In the genomic region with DNA sequence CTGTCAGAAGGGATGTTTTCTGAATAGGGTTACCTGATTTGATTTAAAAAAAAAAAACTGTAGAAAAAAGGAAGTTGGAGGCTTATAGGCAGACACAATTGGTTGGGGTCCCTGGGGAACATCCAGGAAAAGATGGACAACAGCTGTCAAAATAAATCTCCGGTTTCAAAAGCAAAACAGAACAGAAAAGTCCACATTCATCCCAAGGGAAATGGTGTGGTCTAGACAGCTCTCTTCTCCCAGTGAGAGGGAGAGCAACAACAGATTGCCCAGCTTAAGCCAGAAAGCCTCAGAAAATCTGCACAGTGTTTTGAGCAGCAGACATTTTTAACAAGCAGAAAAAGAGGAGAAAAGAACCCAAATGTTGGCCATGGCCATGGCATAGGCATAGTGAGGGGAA, we compare ENCODE assay signal across 20 mouse cellular contexts.
DNase-seq lines count a peak whose midpoint lies in the region; ATAC-seq and TF ChIP-seq lines count a peak whose summit lies in the region.
"Had no signal": no experiment of that assay in that cellular context is flagged by ENCODE, and none has a peak within 500 bp of the region (broad histone marks: within the 10 kb centered on the region; RNA-seq: fewer than 3 reads in every experiment).

No protein-coding gene starts in this region.

- H3K4me3 ChIP-seq in midbrain, postnatal 0 days (ENCODE audit: low read depth, low read length): no peak overlapping the region
- H3K4me3 ChIP-seq in midbrain, embryonic 11.5 days (ENCODE audit: low read depth, low read length): no peak overlapping the region
- H3K4me3 ChIP-seq: embryonic facial prominence, embryonic 13.5 days; forebrain, embryonic 13.5 days; intestine, embryonic 15.5 days; limb, embryonic 12.5 days; liver, embryonic 13.5 days; lung, embryonic 15.5 days; neural tube, embryonic 13.5 days had no signal

- no peaks in the 10 kb centered on the region for H3K27me3 ChIP-seq in midbrain, postnatal 0 days (ENCODE audit: insufficient read depth, low read length)
- H3K27me3 ChIP-seq in midbrain, embryonic 11.5 days (ENCODE audit: control insufficient read depth, insufficient read depth, low read length): no peaks in the 10 kb centered on the region
- H3K27me3 ChIP-seq: embryonic facial prominence, embryonic 13.5 days; forebrain, embryonic 13.5 days; intestine, embryonic 15.5 days; limb, embryonic 12.5 days; liver, embryonic 13.5 days; lung, embryonic 15.5 days; neural tube, embryonic 13.5 days had no signal

- H3K9me3 ChIP-seq in midbrain, postnatal 0 days (ENCODE audit: low read length): no peaks in the 10 kb centered on the region
- H3K9me3 ChIP-seq in midbrain, embryonic 11.5 days (ENCODE audit: control insufficient read depth, low read length): no peaks in the 10 kb centered on the region
- H3K9me3 ChIP-seq: embryonic facial prominence, embryonic 13.5 days; forebrain, embryonic 13.5 days; G1E; intestine, embryonic 15.5 days; limb, embryonic 12.5 days; liver, embryonic 13.5 days; lung, embryonic 15.5 days; neural tube, embryonic 13.5 days had no signal

- H3K9ac ChIP-seq in midbrain, postnatal 0 days (replicated peaks; ENCODE audit: low read length, poor library complexity, severe bottlenecking): no peak overlapping the region
- H3K9ac ChIP-seq in midbrain, embryonic 11.5 days (ENCODE audit: low read length): no peak overlapping the region
- H3K9ac ChIP-seq: embryonic facial prominence, embryonic 13.5 days; forebrain, embryonic 13.5 days; intestine, embryonic 15.5 days; limb, embryonic 12.5 days; liver, embryonic 13.5 days; lung, embryonic 15.5 days; neural tube, embryonic 13.5 days had no signal

- no peak overlapping the region for H3K4me2 ChIP-seq in midbrain, postnatal 0 days (ENCODE audit: low read depth, low read length, poor library complexity, severe bottlenecking)
- no peak overlapping the region for H3K4me2 ChIP-seq in midbrain, embryonic 11.5 days
- H3K4me2 ChIP-seq: embryonic facial prominence, embryonic 13.5 days; forebrain, embryonic 13.5 days; intestine, embryonic 15.5 days; limb, embryonic 12.5 days; liver, embryonic 13.5 days; lung, embryonic 15.5 days; neural tube, embryonic 13.5 days had no signal

- TF ChIP-seq CTCF in midbrain, postnatal 0 days (IDR thresholded peaks at IDR 0.05): no peak

- no peaks in the 10 kb centered on the region for H3K4me1 ChIP-seq in midbrain, postnatal 0 days (ENCODE audit: insufficient read depth, low read length)
- no peaks in the 10 kb centered on the region for H3K4me1 ChIP-seq in midbrain, embryonic 11.5 days (ENCODE audit: control insufficient read depth, insufficient read depth, low read length)
- H3K4me1 ChIP-seq: embryonic facial prominence, embryonic 13.5 days; forebrain, embryonic 13.5 days; intestine, embryonic 15.5 days; limb, embryonic 12.5 days; liver, embryonic 13.5 days; lung, embryonic 15.5 days; neural tube, embryonic 13.5 days had no signal

- no peak for ATAC-seq in midbrain, postnatal 0 days (ENCODE audit: low FRiP score)
- ATAC-seq in midbrain, embryonic 11.5 days (ENCODE audit: low FRiP score): no peak
- ATAC-seq: forebrain, embryonic 13.5 days; intestine, embryonic 15.5 days; midbrain, embryonic 16.5 days had no signal

- DNase-seq in heart, adult 9 months (ENCODE audit: low spot score in 2 of 2): peak; percentile 22 to 42
- DNase-seq in heart, postnatal 25 days (ENCODE audit: low spot score): no peak
- peak; percentile 30 for DNase-seq in midbrain, postnatal 0 days (ENCODE audit: low spot score)
- DNase-seq in midbrain, embryonic 11.5 days (ENCODE audit: low spot score, missing footprints): no peak
- DNase-seq in embryo, embryonic 9.5 days (ENCODE audit: extremely low spot score): peak; percentile 10
- DNase-seq in skeletal muscle tissue, adult 2 months (ENCODE audit: low read depth, low spot score): peak; percentile 10
- DNase-seq in cerebellum, adult 11 months: no peak
- DNase-seq: cerebellum, postnatal 10 days; liver, embryonic 13.5 days; right cerebral cortex, postnatal 25 days; thymus, postnatal 14 days had no signal

- no peak overlapping the region for H3K27ac ChIP-seq in midbrain, postnatal 0 days (ENCODE audit: low read depth, low read length)
- H3K27ac ChIP-seq in midbrain, embryonic 11.5 days (ENCODE audit: low read depth, low read length): no peak overlapping the region
- H3K27ac ChIP-seq: embryonic facial prominence, embryonic 13.5 days; forebrain, embryonic 13.5 days; intestine, embryonic 15.5 days; limb, embryonic 12.5 days; liver, embryonic 13.5 days; lung, embryonic 15.5 days; neural tube, embryonic 13.5 days; stomach, postnatal 0 days had no signal

- intact Hi-C loops in heart, postnatal 25 days (cut with DNase I): no loop called here

- 61% methylated on average over 1 of the region's 1 CpGs for WGBS in midbrain, postnatal 0 days
- 72% methylated on average over 1 of the region's 1 CpGs for WGBS in midbrain, embryonic 11.5 days

- H3K36me3 ChIP-seq in midbrain, postnatal 0 days (ENCODE audit: insufficient read depth, low read length): no peaks in the 10 kb centered on the region
- H3K36me3 ChIP-seq in midbrain, embryonic 11.5 days (ENCODE audit: control insufficient read depth, insufficient read depth, low read length): no peaks in the 10 kb centered on the region
- H3K36me3 ChIP-seq: embryonic facial prominence, embryonic 13.5 days; G1E; intestine, embryonic 15.5 days; limb, embryonic 12.5 days; liver, embryonic 13.5 days; lung, embryonic 15.5 days; neural tube, embryonic 13.5 days had no signal

Comparison
In these comparisons a context has a peak if more than half of its experiments do, and no peak if none do; other contexts are left out.
1. DNase-seq: peak in heart, adult 9 months (2 of 2), midbrain, postnatal 0 days (single experiment), embryo, embryonic 9.5 days (single experiment) and skeletal muscle tissue, adult 2 months (single experiment); none in heart, postnatal 25 days (single experiment), midbrain, embryonic 11.5 days (single experiment) and cerebellum, adult 11 months (single experiment).